Mouse (Mus musculus) midbrain, embryonic 11.5 days (tissue): Measurements from ENCODE around the gene Mvb12a. TPM values are rescaled to one million over a fixed set of nuclear protein-coding genes. Genes with fewer than 3 reads are reported as not detected.

Source experiments
- polyA plus RNA-seq: library from polyadenylated mRNA; unstranded; fragments of >200 nt; fragmentation: Nextera tagmentation; extraction: Ambion mirVana; gene quantifications from 2 replicates; pipeline ENCODE4 v1.2.1, GENCODE M21; 2014

Mvb12a gene
- polyA plus RNA-seq, 1 experiment from 2014 or later: 51.0 TPM

Other genes with a start within 250 kb of the Mvb12a start
- 70.9 and 71.7 TPM in 2 replicates for gene Use1, start 176.1 kb upstream of the Mvb12a start, polyA plus RNA-seq
- 2.9 and 3.3 TPM in 2 replicates for gene Ocel1, start 171.6 kb upstream of the Mvb12a start, polyA plus RNA-seq
- 62.6 and 73.0 TPM in 2 replicates for gene Nr2f6, start 161.0 kb upstream of the Mvb12a start, polyA plus RNA-seq
- 2.4 and 3.3 TPM in 2 replicates for gene Ushbp1, start 147.1 kb upstream of the Mvb12a start, polyA plus RNA-seq
- 99.0 and 99.2 TPM in 2 replicates for gene Babam1, start 146.1 kb upstream of the Mvb12a start, polyA plus RNA-seq
- gene Ankle1, start 136.9 kb upstream of the Mvb12a start, polyA plus RNA-seq: 14.9 and 16.3 TPM in 2 replicates
- 36.4 and 42.2 TPM in 2 replicates for gene Abhd8, start 79.3 kb upstream of the Mvb12a start, polyA plus RNA-seq
- gene Mrpl34, start 78.0 kb upstream of the Mvb12a start, polyA plus RNA-seq: 249 and 251 TPM in 2 replicates
- 128 and 129 TPM in 2 replicates for gene Dda1, start 73.7 kb upstream of the Mvb12a start, polyA plus RNA-seq
- 4.0 and 4.7 TPM in 2 replicates for gene Ano8, start 57.0 kb upstream of the Mvb12a start, polyA plus RNA-seq
- gene Gtpbp3, start 54.8 kb upstream of the Mvb12a start, polyA plus RNA-seq: 4.0 and 4.6 TPM in 2 replicates
- gene Plvap, start 31.2 kb upstream of the Mvb12a start, polyA plus RNA-seq: 33.7 and 34.1 TPM in 2 replicates
- 0.40 and 0.72 TPM in 2 replicates for gene Ccdc194, start 17.2 kb upstream of the Mvb12a start, polyA plus RNA-seq
- gene Bst2, start 5.5 kb upstream of the Mvb12a start, polyA plus RNA-seq: 5.0 and 6.1 TPM in 2 replicates
- gene Tmem221, start 15.9 kb downstream of the Mvb12a start, polyA plus RNA-seq: 0.12 and 0.14 TPM in 2 replicates
- gene Nxnl1, start 23.7 kb downstream of the Mvb12a start, polyA plus RNA-seq: not detected in 2 replicates
- 8.6 and 12.4 TPM in 2 replicates for gene Slc27a1, start 26.0 kb downstream of the Mvb12a start, polyA plus RNA-seq
- 224 and 234 TPM in 2 replicates for gene Pgls, start 49.3 kb downstream of the Mvb12a start, polyA plus RNA-seq
- gene Fam129c, start 54.7 kb downstream of the Mvb12a start, polyA plus RNA-seq: 3.2 and 3.6 TPM in 2 replicates
- 39.5 and 42.8 TPM in 2 replicates for gene Colgalt1, start 68.1 kb downstream of the Mvb12a start, polyA plus RNA-seq
- 5.4 and 6.5 TPM in 2 replicates for gene Unc13a, start 128.8 kb downstream of the Mvb12a start, polyA plus RNA-seq
- gene Jak3, start 133.4 kb downstream of the Mvb12a start, polyA plus RNA-seq: 1.3 and 1.7 TPM in 2 replicates
- gene Insl3, start 146.3 kb downstream of the Mvb12a start, polyA plus RNA-seq: 0.44 and 0.48 TPM in 2 replicates
- gene B3gnt3, start 158.9 kb downstream of the Mvb12a start, polyA plus RNA-seq: 0.38 and 0.63 TPM in 2 replicates
- gene Fcho1, start 182.8 kb downstream of the Mvb12a start, polyA plus RNA-seq: 12.9 and 15.3 TPM in 2 replicates